Mouse (Mus musculus) stomach, postnatal 0 days (tissue): ENCODE data around the gene Agfg2. TPM values are rescaled to one million over a fixed set of nuclear protein-coding genes. Genes with fewer than 3 reads are reported as not detected.

Source experiments
- ATAC-seq: fragments of 200-750 bp; cut with Nextera tagmentation; 2 replicates; pipeline ENCODE4 v1.8.0; 2017; ENCODE audit not compliant: low FRiP score, low TSS enrichment
- DNase-seq: peaks from one replicate; pipeline ENCODE4 v3.0.0-alpha.2; 2016; ENCODE audit warnings: low spot score
- H3K27ac ChIP-seq: fragments of 300-500 bp; sonication (generic); replicated peaks from 2 replicates; pipeline ENCODE4 v1.5.1; 2014; ENCODE audit warnings: mild to moderate bottlenecking, control low read depth
- H3K27me3 ChIP-seq: fragments of 300-500 bp; sonication (generic); 2 replicates; pipeline ENCODE4 v1.6.1; 2014; ENCODE audit warnings: low read length; ENCODE audit not compliant: control insufficient read depth, insufficient read depth
- H3K36me3 ChIP-seq: fragments of 300-500 bp; sonication (generic); 2 replicates; pipeline ENCODE4 v1.6.1; 2014; ENCODE audit warnings: low read length, mixed read lengths; ENCODE audit not compliant: control insufficient read depth, insufficient read depth
- H3K4me1 ChIP-seq: fragments of 300-500 bp; sonication (generic); replicated peaks from 2 replicates; pipeline ENCODE4 v1.6.1; 2014; ENCODE audit warnings: antibody characterized with exemption; ENCODE audit not compliant: control insufficient read depth, insufficient read depth
- H3K4me2 ChIP-seq: fragments of 300-500 bp; sonication (generic); replicated peaks from 2 replicates; pipeline ENCODE4 v1.6.1; 2014; ENCODE audit warnings: low read depth, mild to moderate bottlenecking, control low read depth, moderate library complexity
- H3K4me3 ChIP-seq: fragments of 300-500 bp; sonication (generic); 2 replicates; pipeline ENCODE4 v1.5.1; 2014; ENCODE audit warnings: low read depth, low read length, control low read depth
- H3K9ac ChIP-seq: fragments of 300-500 bp; sonication (generic); 2 replicates; pipeline ENCODE4 v1.6.1; 2014; ENCODE audit warnings: mild to moderate bottlenecking, low read length, control low read depth, mixed read lengths
- H3K9me3 ChIP-seq: fragments of 300-500 bp; sonication (generic); 2 replicates; pipeline ENCODE4 v1.6.1; 2016; ENCODE audit warnings: low read length; ENCODE audit not compliant: control insufficient read depth
- CTCF ChIP-seq: IDR thresholded peaks from 2 replicates; pipeline ENCODE4 v1.5.1; 2016; ENCODE audit warnings: antibody characterized with exemption, low read depth, mild to moderate bottlenecking, moderate library complexity
- EP300 ChIP-seq: optimal IDR thresholded peaks from 2 replicates; pipeline ENCODE3; 2016; ENCODE audit warnings: antibody characterized with exemption
- WGBS: fragments of 180-500 bp; shearing (Covaris S2); extraction: QIAGEN DNeasy Blood & Tissue Kit; methylation state at CpG from one replicate; pipeline ENCODE4 v1.1.7; 2014; 5-methylcytosine and 5-hydroxymethylcytosine counted together
- polyA plus RNA-seq: library from polyadenylated mRNA; unstranded; fragments of >200 nt; fragmentation: Nextera tagmentation; extraction: Ambion mirVana; gene quantifications from 2 replicates; pipeline ENCODE4 v1.2.1, GENCODE M21; 2015

Agfg2 gene
- polyA plus RNA-seq, 1 experiment from 2014 or later, result 12.4 TPM

DNA sequence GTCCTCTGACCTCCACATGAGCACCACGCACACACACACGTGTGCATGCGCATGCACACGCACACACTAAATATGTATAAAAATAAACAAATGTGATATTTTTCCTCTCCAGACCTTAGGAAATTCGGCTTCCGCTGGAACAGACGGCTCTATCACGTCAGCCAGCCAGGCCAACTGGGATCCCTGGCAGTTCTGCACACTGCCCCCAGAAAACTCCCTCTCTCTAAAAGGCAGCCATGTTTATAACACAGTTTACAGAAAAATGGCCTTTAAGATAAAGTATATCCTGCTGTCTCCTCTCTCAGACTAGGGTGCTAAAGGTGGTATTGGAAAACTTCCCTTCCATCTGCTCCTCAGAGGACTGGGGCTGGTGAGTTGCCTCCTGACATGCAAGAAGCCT, 6.7 kb downstream of the Agfg2 start:
- TF ChIP-seq CTCF (no peak), EP300 (no peak)
- no peaks in the 10 kb centered on the region for H3K4me1 ChIP-seq
- H3K36me3 ChIP-seq, result no peaks in the 10 kb centered on the region
- no peaks in the 10 kb centered on the region for H3K9me3 ChIP-seq
- no peak overlapping the region for H3K9ac ChIP-seq
- DNase-seq (no peak), ATAC-seq (no peak)
- H3K27me3 ChIP-seq, result no peaks in the 10 kb centered on the region
- H3K4me3 ChIP-seq, result no peak overlapping the region
- WGBS, result 89% methylated on average over 8 of the region's 8 CpGs
- H3K4me2 ChIP-seq, result no peak overlapping the region
- H3K27ac ChIP-seq, result no peak overlapping the region

DNA sequence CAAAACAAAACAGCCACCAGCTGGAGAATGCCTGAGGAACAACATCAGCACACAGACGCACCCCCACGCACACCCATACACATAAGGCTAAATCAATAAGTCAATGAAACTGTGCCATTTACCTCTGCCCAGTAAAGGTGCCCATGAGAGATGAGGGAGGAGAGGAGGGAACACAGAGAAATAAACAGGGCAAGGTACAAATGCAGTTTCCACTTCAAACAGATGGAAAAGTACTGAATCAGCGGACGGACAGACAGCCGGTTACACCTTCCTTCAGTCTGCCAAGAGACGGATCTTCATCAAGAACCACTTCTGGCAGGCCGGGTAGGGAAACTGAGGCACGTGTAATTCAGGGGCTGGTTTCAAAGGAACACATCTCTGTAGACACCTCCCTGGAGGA, 9.7 kb downstream of the Agfg2 start:
- no peaks in the 10 kb centered on the region for H3K36me3 ChIP-seq

DNA sequence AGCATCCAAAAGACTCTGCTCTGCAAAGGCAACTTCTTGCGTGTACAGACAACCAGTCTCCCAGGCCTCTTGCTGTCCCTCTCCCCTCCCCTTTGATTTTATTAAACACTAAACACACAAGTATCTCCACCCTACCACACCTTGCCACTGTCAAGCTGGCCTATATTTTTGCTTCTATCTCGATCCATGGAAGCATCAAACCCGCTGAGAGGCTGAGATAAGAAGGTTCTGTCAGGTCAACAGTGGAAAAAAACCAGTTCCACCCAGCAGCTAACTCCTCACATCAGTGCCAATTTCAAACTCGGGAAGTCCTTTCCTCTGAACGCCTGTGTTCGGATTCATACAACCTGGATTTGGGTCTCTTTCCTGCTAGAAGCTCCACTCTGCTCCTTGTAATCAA, 11.5 kb downstream of the Agfg2 start:
- H3K4me1 ChIP-seq, result peaks cover 6% of the 10 kb centered on the region; the same call in 1 of the 2 replicates
- H3K9me3 ChIP-seq, result no peaks in the 10 kb centered on the region
- H3K4me2 ChIP-seq, result no peak overlapping the region
- no peaks in the 10 kb centered on the region for H3K27me3 ChIP-seq
- 54% methylated on average over 6 of the region's 6 CpGs for WGBS
- TF ChIP-seq CTCF (no peak), EP300 (no peak)
- ATAC-seq, result no peak
- 0 out of 2 replicates have a peak overlapping the region, but pooled peaks have one; percentile 8 for H3K9ac ChIP-seq
- no peaks in the 10 kb centered on the region for H3K36me3 ChIP-seq
- DNase-seq, result no peak
- H3K27ac ChIP-seq, result no peak overlapping the region
- H3K4me3 ChIP-seq, result no peak overlapping the region

More for the DNA sequence above, 9.7 kb downstream of the Agfg2 start:
- WGBS, result 92% methylated on average over 8 of the region's 8 CpGs
- no peaks in the 10 kb centered on the region for H3K27me3 ChIP-seq
- TF ChIP-seq EP300 (no peak), CTCF (no peak)
- no peaks in the 10 kb centered on the region for H3K9me3 ChIP-seq
- H3K27ac ChIP-seq, result no peak overlapping the region
- ATAC-seq (no peak), DNase-seq (no peak)
- H3K9ac ChIP-seq, result no peak overlapping the region
- H3K4me1 ChIP-seq, result peaks cover 6% of the 10 kb centered on the region; the same call in 1 of the 2 replicates
- H3K4me2 ChIP-seq, result no peak overlapping the region
- no peak overlapping the region for H3K4me3 ChIP-seq

DNA sequence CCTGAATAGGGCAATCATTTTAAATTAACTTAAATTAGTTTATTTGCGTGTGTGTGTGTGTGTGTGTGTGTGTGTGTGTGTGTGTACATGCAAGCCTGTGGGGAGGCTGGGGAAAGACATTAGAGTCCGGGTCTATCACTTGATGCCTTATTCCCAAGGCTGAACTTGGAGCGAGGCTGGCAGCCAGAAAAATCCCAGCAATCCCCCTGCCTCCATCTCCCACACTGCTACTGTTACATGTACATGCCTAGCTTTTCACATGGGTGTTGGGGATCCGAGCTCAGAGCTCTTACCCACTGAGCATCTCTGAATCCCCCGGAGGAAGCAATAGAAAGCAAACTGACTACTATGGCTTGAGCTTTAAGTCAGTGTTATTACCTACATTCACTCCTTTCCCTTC, 12.2 kb downstream of the Agfg2 start:
- Histone ChIP-seq H3K9me3 (no peaks in the 10 kb centered on the region), H3K9ac (no peak overlapping the region), H3K4me1 (peaks cover 6% of the 10 kb centered on the region; the same call in 1 of the 2 replicates), H3K36me3 (no peaks in the 10 kb centered on the region), H3K27me3 (no peaks in the 10 kb centered on the region), H3K27ac (peak overlapping the region; percentile 90), H3K4me2 (no peak overlapping the region), H3K4me3 (no peak overlapping the region)
- WGBS, result 77% methylated on average over 5 of the region's 5 CpGs
- ATAC-seq, result no peak
- no peak for DNase-seq
- no peak for TF ChIP-seq CTCF
- TF ChIP-seq EP300, result no peak

DNA sequence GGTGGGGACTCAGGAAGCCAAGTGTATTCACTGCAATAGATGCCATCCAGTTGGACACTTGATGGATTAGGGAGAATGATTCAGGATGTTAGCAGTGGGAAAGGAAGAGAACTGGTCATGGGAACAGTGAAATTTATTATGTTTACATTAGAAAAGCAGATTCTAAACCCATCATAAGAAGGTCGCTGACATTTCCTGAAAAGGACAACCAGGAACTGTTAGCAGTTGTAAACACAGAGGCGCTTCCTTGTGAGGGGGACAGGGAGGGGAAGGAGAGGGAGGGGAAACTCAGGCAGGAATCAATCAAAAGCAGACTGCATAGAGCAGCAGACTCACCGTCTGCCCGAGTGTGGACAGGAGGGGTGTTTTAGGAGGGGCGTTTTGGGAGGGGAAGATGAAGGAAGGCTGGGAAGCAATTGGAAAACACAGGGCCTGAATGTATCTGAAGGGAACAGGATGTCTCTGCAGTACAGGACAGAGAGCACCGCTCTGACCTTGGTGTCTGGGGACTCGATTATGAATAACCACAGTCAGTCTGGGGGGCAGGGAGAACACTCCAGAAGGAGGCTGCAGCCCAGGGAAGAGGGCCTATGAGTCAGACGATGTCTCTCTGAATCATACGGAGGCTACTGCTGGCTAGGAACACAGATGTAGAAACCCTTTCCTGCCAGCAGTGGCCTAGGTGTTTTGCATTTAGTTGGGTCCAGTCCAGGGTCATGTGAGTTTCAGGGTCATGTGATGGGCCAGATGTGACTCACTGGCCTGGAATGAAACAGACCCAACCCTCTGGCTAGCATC, 12.9 kb downstream of the Agfg2 start:
- TF ChIP-seq CTCF, result peak; percentile 1; the same call in 1 of the 2 replicates
- no peak for TF ChIP-seq EP300
- 13% methylated on average over 9 of the region's 9 CpGs for WGBS
- ATAC-seq (peak; percentile 90), DNase-seq (peak; percentile 70)
- Histone ChIP-seq H3K9ac (0 out of 2 replicates have a peak overlapping the region, but pooled peaks have one; percentile 23), H3K27me3 (no peaks in the 10 kb centered on the region), H3K27ac (peak overlapping the region; percentile 90), H3K4me1 (peaks cover 6% of the 10 kb centered on the region; the same call in 1 of the 2 replicates), H3K36me3 (0 out of 2 replicates have a peak, but pooled peaks cover 2% of the 10 kb centered on the region), H3K9me3 (no peaks in the 10 kb centered on the region), H3K4me2 (peak overlapping the region; percentile 18; the same call in 1 of the 2 replicates), H3K4me3 (no peak overlapping the region)

DNA sequence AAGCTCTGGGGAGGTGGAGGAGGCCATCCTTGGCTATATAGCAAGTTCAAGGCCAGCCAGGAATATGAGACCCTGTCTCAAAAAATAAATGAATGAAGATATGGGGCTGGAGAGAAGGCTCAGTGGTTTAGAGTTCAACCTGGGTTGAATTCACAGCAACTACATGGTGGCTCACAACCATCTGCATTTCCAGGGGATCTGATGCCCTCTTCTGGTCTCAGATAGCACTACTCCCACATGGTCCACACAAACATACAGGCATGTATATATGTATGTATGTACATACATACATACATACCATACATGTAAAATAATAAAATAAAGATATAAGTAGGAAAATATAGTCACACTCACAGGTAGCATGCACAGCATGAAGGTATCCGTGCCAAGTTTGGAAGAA, 14.3 kb downstream of the Agfg2 start:
- 0 out of 2 replicates have a peak, but pooled peaks cover 6% of the 10 kb centered on the region for H3K36me3 ChIP-seq
- no peak overlapping the region for H3K4me3 ChIP-seq
- 98% methylated on average over 1 of the region's 1 CpGs for WGBS
- TF ChIP-seq CTCF (peak; percentile 68), EP300 (no peak)
- H3K27ac ChIP-seq, result no peak overlapping the region
- H3K4me2 ChIP-seq, result no peak overlapping the region
- no peaks in the 10 kb centered on the region for H3K9me3 ChIP-seq
- no peak overlapping the region for H3K9ac ChIP-seq
- H3K4me1 ChIP-seq, result peaks cover 6% of the 10 kb centered on the region; the same call in 1 of the 2 replicates
- DNase-seq (no peak), ATAC-seq (no peak)
- H3K27me3 ChIP-seq, result no peaks in the 10 kb centered on the region
